Mouse (Mus musculus) heart, embryonic 13.5 days (tissue): ENCODE results near the gene Trpm3. TPM values are rescaled to one million over a fixed set of nuclear protein-coding genes. Genes with fewer than 3 reads are reported as not detected.

ENCODE experiments used
- ATAC-seq: fragments of 200-750 bp; cut with Nextera tagmentation; 2 replicates; pipeline ENCODE4 v1.8.0; 2017; ENCODE audit warnings: moderate TSS enrichment; ENCODE audit not compliant: insufficient number of reproducible peaks, low FRiP score, low TSS enrichment; ENCODE audit errors: extremely low read depth
- H3K27ac ChIP-seq: fragments of 300-500 bp; sonication (generic); replicated peaks from 2 replicates; pipeline ENCODE4 v1.5.1; 2015; ENCODE audit warnings: moderate library complexity, mild to moderate bottlenecking, inconsistent platforms
- H3K27me3 ChIP-seq: fragments of 300-500 bp; sonication (generic); replicated peaks from 2 replicates; pipeline ENCODE4 v1.6.1; 2015; ENCODE audit warnings: mild to moderate bottlenecking, inconsistent platforms
- H3K36me3 ChIP-seq: fragments of 300-500 bp; sonication (generic); 2 replicates; pipeline ENCODE4 v1.6.1; 2015; ENCODE audit warnings: mild to moderate bottlenecking, inconsistent platforms
- H3K4me1 ChIP-seq: fragments of 300-500 bp; sonication (generic); 2 replicates; pipeline ENCODE4 v1.6.1; 2015; ENCODE audit warnings: inconsistent platforms
- H3K4me2 ChIP-seq: fragments of 300-500 bp; sonication (generic); 2 replicates; pipeline ENCODE4 v1.6.1; 2015; ENCODE audit warnings: inconsistent platforms, mild to moderate bottlenecking, moderate library complexity
- H3K4me3 ChIP-seq: fragments of 300-500 bp; sonication (generic); 2 replicates; pipeline ENCODE4 v1.5.1; 2015; ENCODE audit warnings: moderate library complexity, mild to moderate bottlenecking, inconsistent platforms
- H3K9ac ChIP-seq: fragments of 300-500 bp; sonication (generic); 2 replicates; pipeline ENCODE4 v1.6.1; 2015; ENCODE audit warnings: inconsistent platforms, mild to moderate bottlenecking, moderate library complexity
- H3K9me3 ChIP-seq: fragments of 300-500 bp; sonication (generic); 2 replicates; pipeline ENCODE4 v1.6.1; 2016; ENCODE audit warnings: inconsistent platforms
- WGBS: fragments of 180-500 bp; shearing (Covaris S2); methylation state at CpG from one replicate; pipeline ENCODE4 v1.1.7; 2015; ENCODE audit warnings: mixed read lengths; 5-methylcytosine and 5-hydroxymethylcytosine counted together
- polyA plus RNA-seq: library from polyadenylated mRNA; unstranded; fragments of >200 nt; fragmentation: Nextera tagmentation; extraction: Ambion mirVana; gene quantifications from 2 replicates; pipeline ENCODE4 v1.2.1, GENCODE M21; 2015

Gene Trpm3
- polyA plus RNA-seq, 1 experiment from 2014 or later: 1.1 TPM

DNA sequence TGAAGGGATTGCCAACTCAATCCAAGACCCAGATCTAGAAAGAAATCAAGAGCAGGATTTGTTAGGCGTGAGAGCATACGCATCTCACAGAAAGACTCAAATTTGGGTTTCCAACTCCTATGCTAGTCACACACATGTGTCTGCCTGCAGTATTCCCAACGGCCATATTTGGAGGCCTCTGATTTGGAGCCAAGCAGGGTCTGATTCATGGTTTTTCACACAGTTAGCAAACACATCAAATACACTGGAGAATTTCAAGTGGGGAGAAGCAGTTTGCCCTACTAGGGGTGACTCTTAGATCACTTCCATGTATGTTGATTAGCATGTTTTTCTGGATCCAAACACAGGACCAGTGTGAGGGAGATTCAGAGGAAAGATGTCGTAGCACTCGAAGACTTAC is 855.7 kb downstream of the Trpm3 start:
- H3K36me3 ChIP-seq: no peaks in the 10 kb centered on the region
- no peak overlapping the region for H3K9ac ChIP-seq
- ATAC-seq: no peak
- H3K9me3 ChIP-seq: no peaks in the 10 kb centered on the region
- no peak overlapping the region for H3K4me3 ChIP-seq
- no peaks in the 10 kb centered on the region for H3K27me3 ChIP-seq
- H3K4me2 ChIP-seq: no peak overlapping the region
- no peak overlapping the region for H3K27ac ChIP-seq
- WGBS: 82% methylated on average over 5 of the region's 5 CpGs
- H3K4me1 ChIP-seq: no peaks in the 10 kb centered on the region

DNA sequence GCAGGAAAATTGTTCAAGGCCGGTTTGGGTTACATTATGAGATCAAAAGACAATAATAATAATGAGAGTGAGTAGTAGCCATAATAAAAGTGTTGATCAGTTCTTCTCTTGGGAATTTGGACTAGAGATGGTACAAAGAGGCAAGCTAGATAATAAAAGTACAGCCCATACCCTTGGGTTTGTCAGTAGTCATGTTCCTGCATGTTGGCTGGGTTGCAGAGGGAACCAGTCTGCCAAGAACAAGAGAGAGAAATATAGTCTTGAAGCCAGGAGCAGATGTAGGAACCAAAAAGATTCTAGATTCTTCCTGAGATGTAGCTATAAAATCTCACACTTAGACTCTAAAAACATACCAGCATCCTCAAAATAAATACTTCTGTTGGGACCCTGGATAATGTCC is 861.4 kb downstream of the Trpm3 start:
- Histone ChIP-seq H3K9ac (no peak overlapping the region), H3K4me1 (no peaks in the 10 kb centered on the region), H3K4me2 (no peak overlapping the region), H3K36me3 (no peaks in the 10 kb centered on the region), H3K27me3 (no peaks in the 10 kb centered on the region), H3K9me3 (no peaks in the 10 kb centered on the region), H3K4me3 (no peak overlapping the region), H3K27ac (no peak overlapping the region)
- ATAC-seq: no peak
- WGBS: 80% methylated on average over 1 of the region's 1 CpGs

DNA sequence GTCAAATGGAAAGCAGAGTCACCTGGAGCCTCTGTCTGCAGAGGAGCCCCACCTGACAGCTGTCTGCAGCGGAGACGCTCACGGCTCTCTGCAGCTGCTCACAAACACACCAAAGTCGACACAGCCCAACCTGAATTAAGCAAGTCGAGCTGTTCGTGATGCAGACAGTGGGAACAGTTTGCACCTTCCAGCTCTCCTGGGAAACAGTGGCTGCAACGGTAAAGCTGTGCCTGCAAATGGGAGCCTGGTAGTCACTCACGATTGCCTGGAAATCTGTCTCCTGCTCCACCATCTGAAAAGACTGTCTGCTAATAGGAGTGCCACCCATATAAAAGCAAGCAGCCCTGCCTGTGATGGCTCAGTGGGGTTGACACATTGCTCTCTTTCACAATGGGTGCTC is 865.0 kb downstream of the Trpm3 start:
- WGBS: 28% methylated on average over 8 of the region's 8 CpGs
- Histone ChIP-seq H3K9ac (no peak overlapping the region), H3K4me3 (no peak overlapping the region), H3K4me2 (no peak overlapping the region), H3K27ac (no peak overlapping the region), H3K27me3 (no peaks in the 10 kb centered on the region), H3K9me3 (no peaks in the 10 kb centered on the region), H3K4me1 (no peaks in the 10 kb centered on the region), H3K36me3 (no peaks in the 10 kb centered on the region)
- no peak for ATAC-seq

DNA sequence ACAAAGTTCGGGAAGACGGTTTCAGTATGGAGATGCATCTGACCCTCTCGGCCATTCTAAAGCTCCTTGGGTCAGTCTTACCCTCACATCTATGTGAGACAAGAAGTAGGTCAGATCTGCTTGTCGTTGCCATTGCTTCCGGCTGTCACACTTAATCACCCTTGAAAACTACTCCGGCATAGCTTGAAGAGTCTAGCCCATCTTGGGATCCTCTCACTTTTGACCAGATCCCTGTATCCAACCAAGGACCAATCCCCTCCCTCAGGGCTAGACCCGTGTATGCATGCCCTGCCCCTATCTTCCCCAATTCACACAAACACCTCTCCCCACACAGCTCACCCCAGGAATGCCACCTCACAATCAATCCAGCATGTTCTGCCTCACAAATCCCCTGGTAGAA is 867.0 kb downstream of the Trpm3 start:
- H3K27ac ChIP-seq: no peak overlapping the region
- H3K4me2 ChIP-seq: no peak overlapping the region
- no peaks in the 10 kb centered on the region for H3K27me3 ChIP-seq
- H3K36me3 ChIP-seq: no peaks in the 10 kb centered on the region
- 77% methylated on average over 7 of the region's 7 CpGs for WGBS
- H3K9me3 ChIP-seq: no peaks in the 10 kb centered on the region
- H3K4me1 ChIP-seq: no peaks in the 10 kb centered on the region
- H3K9ac ChIP-seq: no peak overlapping the region
- no peak overlapping the region for H3K4me3 ChIP-seq
- ATAC-seq: no peak

DNA sequence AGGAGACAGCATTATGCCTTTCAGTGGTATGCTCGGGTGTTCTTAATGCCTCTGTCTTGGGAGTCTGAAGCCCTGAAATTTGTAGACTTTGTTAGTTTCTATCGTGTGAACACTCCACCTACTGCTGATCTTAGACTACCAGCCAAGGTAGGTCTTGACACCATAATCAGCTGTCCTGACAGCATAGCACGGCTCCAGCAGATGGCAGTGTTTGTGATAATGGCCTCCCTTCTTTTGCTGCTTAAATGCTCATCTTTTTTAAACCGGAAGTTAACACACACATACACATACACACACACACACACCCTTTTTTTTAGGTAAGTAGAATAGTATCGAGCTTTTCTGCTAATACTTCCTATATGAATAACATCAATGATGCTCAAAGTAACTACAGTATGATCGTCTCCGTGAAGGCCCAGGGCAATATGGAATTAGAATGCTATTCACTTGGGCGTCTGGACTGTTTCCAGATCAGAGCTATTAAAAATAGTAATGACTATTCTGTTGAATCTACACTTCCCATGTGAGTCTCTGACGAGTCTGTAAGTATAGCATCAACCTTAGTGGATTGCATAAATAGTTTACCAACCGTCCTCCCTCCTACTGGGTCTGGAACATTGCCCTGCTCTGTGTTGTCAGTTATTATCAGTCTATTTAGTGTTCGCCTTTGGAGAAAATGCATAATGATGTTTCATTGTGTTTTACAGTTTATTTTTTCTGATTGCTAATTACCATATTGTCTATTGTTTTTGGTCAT is 867.8 kb downstream of the Trpm3 start:
- Histone ChIP-seq H3K4me3 (no peak overlapping the region), H3K4me1 (no peaks in the 10 kb centered on the region), H3K36me3 (no peaks in the 10 kb centered on the region), H3K9me3 (no peaks in the 10 kb centered on the region), H3K27me3 (no peaks in the 10 kb centered on the region), H3K27ac (no peak overlapping the region), H3K9ac (no peak overlapping the region), H3K4me2 (no peak overlapping the region)
- WGBS: 58% methylated on average over 11 of the region's 11 CpGs
- no peak for ATAC-seq

DNA sequence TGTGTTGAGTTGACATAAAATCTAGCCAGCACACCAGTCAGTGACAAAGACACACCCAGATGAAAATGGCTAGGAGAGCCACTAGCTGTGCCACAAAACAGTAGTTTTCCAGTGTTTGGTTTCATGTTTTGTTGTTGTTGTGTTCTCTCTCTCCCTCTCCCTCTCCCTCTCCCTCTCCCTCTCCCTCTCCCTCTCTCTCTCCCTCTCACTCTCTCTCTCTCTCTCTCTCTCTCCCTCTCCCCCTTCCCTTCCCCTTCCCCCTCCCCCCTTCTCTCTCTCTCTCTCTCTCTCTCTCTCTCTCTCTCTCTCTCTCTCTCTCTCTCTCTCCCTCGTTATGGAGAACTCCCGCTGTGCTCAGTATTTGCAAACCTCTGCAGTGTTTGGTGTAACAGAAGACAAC is 874.8 kb downstream of the Trpm3 start:
- Histone ChIP-seq H3K9me3 (no peaks in the 10 kb centered on the region; the same call in 1 of the 2 replicates), H3K27me3 (no peaks in the 10 kb centered on the region), H3K9ac (no peak overlapping the region), H3K36me3 (no peaks in the 10 kb centered on the region), H3K4me2 (no peak overlapping the region), H3K4me1 (no peaks in the 10 kb centered on the region), H3K4me3 (no peak overlapping the region), H3K27ac (no peak overlapping the region)
- ATAC-seq: no peak
- 83% methylated on average over 1 of the region's 2 CpGs for WGBS

DNA sequence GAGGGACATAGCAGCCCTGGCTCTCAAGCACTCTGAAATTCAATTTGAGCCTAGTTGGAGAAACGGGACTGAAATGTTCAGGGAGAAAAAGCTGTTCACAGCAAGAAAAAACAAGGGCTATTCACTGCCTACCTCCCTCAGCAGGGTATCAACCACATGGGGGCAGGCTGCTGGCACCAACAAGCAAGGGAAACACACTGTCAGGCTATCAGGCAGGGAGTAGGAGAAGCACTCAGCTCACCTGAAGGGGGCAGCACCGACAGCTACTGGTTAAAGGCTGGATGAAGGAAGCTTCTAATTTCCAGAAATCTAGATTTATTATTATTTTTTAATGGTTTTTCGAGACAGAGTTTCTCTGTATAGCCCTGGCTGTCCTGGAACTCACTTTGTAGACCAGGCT is 876.7 kb downstream of the Trpm3 start:
- Histone ChIP-seq H3K9ac (no peak overlapping the region), H3K4me3 (no peak overlapping the region), H3K27me3 (no peaks in the 10 kb centered on the region), H3K27ac (no peak overlapping the region), H3K36me3 (no peaks in the 10 kb centered on the region), H3K4me1 (no peaks in the 10 kb centered on the region), H3K4me2 (no peak overlapping the region), H3K9me3 (no peaks in the 10 kb centered on the region; the same call in 1 of the 2 replicates)
- 46% methylated on average over 3 of the region's 3 CpGs for WGBS
- ATAC-seq: no peak

DNA sequence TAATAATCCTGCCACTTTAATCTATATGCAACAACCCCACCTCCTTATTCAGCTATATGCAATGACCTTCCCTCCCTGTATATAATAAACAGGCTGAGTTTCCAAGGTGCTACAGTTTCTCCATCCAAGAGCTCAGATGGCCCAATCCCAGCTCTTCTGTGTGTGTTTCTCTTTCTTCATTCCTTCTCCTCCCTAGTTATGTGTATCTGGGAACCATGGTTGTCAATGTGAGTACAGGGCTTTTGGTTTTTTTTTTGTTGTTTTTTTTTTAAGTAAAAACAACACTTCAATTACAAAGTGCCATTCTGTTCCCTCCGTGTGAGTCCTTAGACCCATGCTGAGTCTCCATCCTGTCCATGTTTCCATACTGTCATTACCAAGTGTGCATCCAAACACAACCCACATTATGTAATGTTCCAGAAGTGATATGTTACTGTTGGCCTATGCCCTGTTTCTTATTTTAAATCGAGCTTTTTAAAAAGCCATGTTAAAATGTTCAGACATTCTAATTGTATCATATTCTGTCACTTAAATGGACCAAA is 879.4 kb downstream of the Trpm3 start:
- H3K4me1 ChIP-seq: no peaks in the 10 kb centered on the region
- no peaks in the 10 kb centered on the region for H3K27me3 ChIP-seq
- no peak overlapping the region for H3K4me2 ChIP-seq
- H3K9ac ChIP-seq: no peak overlapping the region
- no peaks in the 10 kb centered on the region; the same call in 1 of the 2 replicates for H3K9me3 ChIP-seq
- no peak overlapping the region for H3K27ac ChIP-seq
- 64% methylated on average over 2 of the region's 2 CpGs for WGBS
- no peaks in the 10 kb centered on the region for H3K36me3 ChIP-seq
- H3K4me3 ChIP-seq: no peak overlapping the region
- no peak for ATAC-seq

DNA sequence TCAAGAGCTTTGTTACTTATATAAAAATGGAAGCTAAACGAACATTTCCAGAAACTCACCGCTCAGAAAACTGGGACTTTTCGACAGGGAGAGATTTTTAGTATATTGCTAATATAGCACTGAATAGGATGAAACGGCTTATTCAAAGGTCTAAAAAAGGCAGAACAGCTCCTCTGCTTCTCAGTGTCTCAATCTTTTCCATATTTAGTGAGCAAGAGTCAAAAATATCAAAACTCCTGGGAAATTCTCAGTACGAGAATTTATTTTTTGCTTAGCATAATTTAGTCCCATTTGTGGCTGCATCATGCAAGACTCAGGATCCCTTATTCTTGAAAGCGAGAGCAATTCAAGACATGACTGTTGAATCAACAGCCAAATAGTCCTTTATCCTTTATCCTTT is 884.1 kb downstream of the Trpm3 start:
- WGBS: 82% methylated on average over 6 of the region's 6 CpGs
- Histone ChIP-seq H3K9ac (no peak overlapping the region), H3K27me3 (no peaks in the 10 kb centered on the region), H3K4me1 (peaks cover 21% of the 10 kb centered on the region), H3K36me3 (no peaks in the 10 kb centered on the region), H3K9me3 (no peaks in the 10 kb centered on the region), H3K4me3 (no peak overlapping the region), H3K4me2 (no peak overlapping the region), H3K27ac (no peak overlapping the region)
- no peak for ATAC-seq

DNA sequence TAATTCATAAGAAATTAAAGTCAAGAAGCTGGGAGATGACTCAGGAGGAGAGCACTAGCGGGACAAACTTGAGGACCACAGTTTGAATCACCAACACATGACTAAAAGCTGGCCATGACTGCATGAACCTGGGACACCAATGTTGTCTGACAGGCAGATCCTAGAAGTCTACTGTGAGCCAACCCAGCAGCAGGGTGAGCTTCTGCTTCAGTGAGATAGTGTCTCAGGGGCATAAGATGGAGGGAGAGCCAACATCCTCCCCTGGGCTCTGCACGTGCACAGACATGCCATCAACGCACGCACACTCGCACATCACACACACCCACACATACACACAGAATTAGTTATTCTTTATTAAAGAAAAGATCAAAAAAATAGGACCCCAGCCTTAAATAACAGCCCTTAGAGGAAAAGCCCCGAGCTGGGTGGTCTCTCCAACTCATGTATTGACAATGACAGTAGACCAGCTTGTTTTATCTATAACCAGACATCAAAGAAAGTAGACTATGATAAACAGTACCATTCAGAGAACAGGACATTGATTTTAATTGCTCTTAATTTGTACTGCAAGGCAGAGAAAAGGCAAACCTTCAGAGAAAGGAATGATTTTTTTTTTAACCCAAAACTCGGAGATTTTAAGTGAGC is 884.6 kb downstream of the Trpm3 start:
- Histone ChIP-seq H3K4me3 (no peak overlapping the region), H3K4me2 (no peak overlapping the region), H3K36me3 (no peaks in the 10 kb centered on the region), H3K27me3 (no peaks in the 10 kb centered on the region), H3K9ac (no peak overlapping the region), H3K27ac (no peak overlapping the region), H3K4me1 (peaks cover 21% of the 10 kb centered on the region), H3K9me3 (no peaks in the 10 kb centered on the region)
- 77% methylated on average over 7 of the region's 7 CpGs for WGBS
- no peak for ATAC-seq

DNA sequence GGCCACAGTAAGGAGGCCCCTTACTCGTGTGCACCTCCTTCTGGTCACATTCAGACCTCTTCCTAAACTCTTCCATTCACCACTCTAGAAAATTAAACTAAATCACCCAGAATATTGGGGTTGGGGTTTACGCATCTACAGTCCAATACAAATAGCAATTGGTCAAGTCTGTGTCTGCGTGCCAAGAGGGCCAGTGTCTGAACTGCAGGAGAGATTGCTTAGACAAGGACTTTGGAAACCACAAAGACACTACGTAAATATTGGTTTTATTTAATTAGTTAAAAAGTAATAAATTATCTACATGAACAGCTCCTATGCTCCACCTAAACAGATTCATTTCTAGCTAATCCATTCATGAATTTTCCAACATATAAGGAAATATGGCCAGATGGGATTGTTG is 886.0 kb downstream of the Trpm3 start:
- peaks cover 21% of the 10 kb centered on the region for H3K4me1 ChIP-seq
- H3K27ac ChIP-seq: no peak overlapping the region
- no peaks in the 10 kb centered on the region for H3K27me3 ChIP-seq
- H3K9me3 ChIP-seq: no peaks in the 10 kb centered on the region
- no peak for ATAC-seq
- 87% methylated on average over 4 of the region's 4 CpGs for WGBS
- no peak overlapping the region for H3K9ac ChIP-seq
- no peaks in the 10 kb centered on the region for H3K36me3 ChIP-seq
- no peak overlapping the region for H3K4me2 ChIP-seq
- H3K4me3 ChIP-seq: no peak overlapping the region

DNA sequence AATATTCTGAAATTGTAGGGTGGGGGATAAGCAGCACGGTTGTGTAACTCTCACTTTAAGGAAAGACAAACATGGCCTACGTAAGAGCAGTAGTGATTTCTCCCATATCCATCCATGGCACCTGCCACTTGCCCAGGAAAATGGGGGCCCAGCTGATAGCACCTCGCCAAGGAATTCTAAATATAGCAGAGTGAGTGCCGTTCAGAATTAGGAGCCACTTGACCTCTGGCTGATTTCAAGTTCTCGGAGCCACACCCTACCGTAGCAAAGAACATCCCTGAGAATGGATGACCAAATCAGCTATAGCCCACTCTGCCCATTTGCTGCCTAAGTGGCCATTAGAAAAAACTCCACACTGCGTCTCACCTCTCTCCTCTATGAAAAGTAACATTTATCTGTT is 887.6 kb downstream of the Trpm3 start:
- Histone ChIP-seq H3K4me3 (no peak overlapping the region), H3K9me3 (no peaks in the 10 kb centered on the region), H3K4me1 (peaks cover 21% of the 10 kb centered on the region), H3K9ac (no peak overlapping the region), H3K27me3 (no peaks in the 10 kb centered on the region), H3K36me3 (no peaks in the 10 kb centered on the region), H3K27ac (no peak overlapping the region), H3K4me2 (peak overlapping the region; percentile 9)
- ATAC-seq: no peak
- WGBS: 33% methylated on average over 7 of the region's 7 CpGs
